Mouse (Mus musculus) lung, postnatal 0 days (tissue): ENCODE data around the gene Amotl2.

Experiments
- CTCF ChIP-seq: IDR thresholded peaks from 2 replicates; pipeline ENCODE4 v1.5.1; 2016; ENCODE audit warnings: antibody characterized with exemption, mild to moderate bottlenecking
- EP300 ChIP-seq: IDR thresholded peaks from 2 replicates; pipeline ENCODE4 v1.6.1; 2016; ENCODE audit warnings: antibody characterized with exemption, mild to moderate bottlenecking, control low read depth

DNA sequence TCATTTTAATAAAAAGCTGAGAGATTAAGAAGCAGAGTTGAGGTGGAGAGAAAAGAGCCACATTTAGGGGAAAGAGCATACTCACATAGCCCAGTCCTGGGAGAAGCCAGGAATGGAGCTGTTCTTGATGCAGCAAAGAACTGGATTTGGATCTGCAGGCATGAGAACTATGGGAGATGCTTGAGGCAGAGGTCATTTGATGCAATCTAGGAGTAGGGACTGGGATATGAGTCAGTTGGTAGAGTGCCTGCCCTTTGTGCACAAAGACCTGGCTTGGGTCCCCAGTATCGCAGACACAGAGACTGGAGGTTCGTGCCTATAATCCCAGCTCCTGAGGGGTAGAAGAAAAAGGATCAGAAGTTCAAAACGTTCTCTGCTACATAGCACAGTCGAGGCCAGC lies 38.7 kb downstream of the Amotl2 start:
- TF ChIP-seq EP300 (no peak), CTCF (no peak)
